Mouse (Mus musculus): ENCODE measurements at regions not wholly inside any gene's neighbourhood (a gene's known extent, or its start where the extent isn't known, plus 50 kb on each side); places are given as distances from the start of the nearest gene placed in this dataset.

DNA sequence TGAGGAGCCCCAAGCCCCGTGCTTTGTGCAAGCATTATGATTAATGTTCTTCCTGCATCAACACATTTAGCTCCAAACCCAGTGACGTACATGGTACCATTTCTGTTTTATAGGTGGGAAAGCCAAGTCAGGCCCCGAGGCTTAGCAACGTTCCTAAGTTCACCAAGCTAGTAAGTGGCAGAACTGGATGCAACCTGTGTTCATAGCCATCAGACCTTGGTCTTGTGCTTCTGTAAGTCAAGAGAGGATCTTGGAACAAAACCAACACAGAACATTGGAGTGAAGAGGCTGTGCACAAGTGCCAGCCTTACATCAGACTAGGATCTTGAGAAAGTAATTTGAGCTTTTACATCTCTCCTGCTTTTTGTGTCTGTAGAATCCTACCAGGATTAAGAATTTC is 71.3 kb downstream of the Cdc7 start:
- no peak for TF ChIP-seq CTCF (IDR thresholded peaks at IDR 0.05)
- peak overlapping the region; percentile 48 for H3K27ac ChIP-seq
- no peak for DNase-seq
- intact Hi-C loops (cut with DNase I): no loop called here
- no peak overlapping the region for H3K4me3 ChIP-seq

DNA sequence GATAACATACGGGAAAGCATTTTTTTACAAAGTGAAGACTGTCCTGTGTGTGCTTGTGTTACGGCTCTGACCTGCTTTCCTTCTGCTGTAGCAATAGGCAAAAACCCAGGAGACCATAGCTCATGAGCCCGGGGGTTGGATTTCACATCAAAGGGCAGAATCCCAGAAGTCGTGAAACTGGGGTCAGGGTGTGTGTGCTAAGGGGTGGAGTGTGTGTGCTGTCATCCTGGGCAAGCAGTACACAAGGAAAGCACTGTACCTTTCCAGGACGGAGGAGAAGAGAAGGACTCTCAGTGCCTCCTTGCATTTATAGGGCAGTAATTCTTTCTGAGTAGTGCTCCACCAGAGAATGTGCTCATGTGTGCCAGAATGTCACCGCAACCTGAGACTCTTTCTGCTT is 71.7 kb downstream of the Cdc7 start:
- DNase-seq: peak; percentile 53
- no peak overlapping the region for H3K4me3 ChIP-seq
- H3K27ac ChIP-seq: peak overlapping the region; percentile 48
- intact Hi-C loops (cut with DNase I): no loop called here
- TF ChIP-seq CTCF (IDR thresholded peaks at IDR 0.05): no peak

- TF ChIP-seq CTCF (IDR thresholded peaks at IDR 0.05): no peak
- no peak for DNase-seq
- Histone ChIP-seq H3K4me3 (no peak overlapping the region), H3K27ac (peak overlapping the region; percentile 48)
- intact Hi-C loops (cut with DNase I): no loop called here
Observed at GRCm38 (mm10) chr5:107036475-107036874, 72.4 kb downstream of the Cdc7 start.

DNA sequence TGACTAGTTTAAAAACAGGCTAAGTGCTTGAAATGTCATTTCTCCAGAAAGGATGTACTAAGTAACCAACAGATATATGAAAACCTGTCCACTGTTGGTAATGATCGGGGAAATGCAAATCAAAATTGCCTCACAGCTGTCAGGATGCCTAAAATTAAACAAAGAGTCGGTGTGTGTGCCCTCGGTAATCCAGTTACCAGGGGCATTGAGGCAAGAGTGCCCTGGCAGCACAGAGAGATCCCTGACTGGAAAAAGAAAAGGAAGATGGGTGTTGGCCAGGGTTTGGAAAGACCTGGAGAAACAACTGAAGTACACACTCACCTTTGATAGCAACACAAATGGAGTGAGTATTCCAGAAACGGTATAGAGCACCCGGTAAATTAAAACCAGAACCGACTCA is 73.0 kb downstream of the Cdc7 start:
- intact Hi-C loops (cut with DNase I): no loop called here
- Histone ChIP-seq H3K4me3 (no peak overlapping the region), H3K27ac (no peak overlapping the region)
- no peak for DNase-seq
- no peak for TF ChIP-seq CTCF (IDR thresholded peaks at IDR 0.05)

GRCm38 (mm10) chr5:107039340-107039739 is 75.2 kb downstream of the Cdc7 start:
- DNase-seq: no peak
- intact Hi-C loops (cut with DNase I): no loop called here
- Histone ChIP-seq H3K4me3 (no peak overlapping the region), H3K27ac (no peak overlapping the region)
- TF ChIP-seq CTCF (IDR thresholded peaks at IDR 0.05): no peak

DNA sequence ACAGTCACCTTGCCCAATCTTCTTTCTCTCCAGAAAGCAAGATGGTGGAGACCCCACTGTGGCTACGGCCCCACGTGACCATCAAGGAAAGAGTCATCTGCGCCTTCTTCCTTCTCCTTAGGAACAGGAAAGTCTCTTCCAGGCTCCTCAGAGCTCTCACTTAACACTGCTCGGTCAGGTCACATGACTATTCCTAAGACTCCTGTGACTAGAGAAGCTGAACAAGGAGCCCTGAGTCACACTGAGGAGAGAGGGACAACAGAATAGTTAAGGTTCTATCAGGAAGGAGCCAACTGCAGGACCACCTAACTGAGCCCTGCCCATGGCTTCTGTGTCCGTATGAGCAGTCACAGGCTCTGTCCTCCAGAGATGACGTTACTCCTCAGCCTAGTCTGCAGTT is 75.8 kb downstream of the Cdc7 start:
- no peak for TF ChIP-seq CTCF (IDR thresholded peaks at IDR 0.05)
- DNase-seq: no peak
- no peak overlapping the region for H3K4me3 ChIP-seq
- H3K27ac ChIP-seq: peak overlapping the region; percentile 74
- intact Hi-C loops (cut with DNase I): no loop called here

GRCm38 (mm10) chr5:107040489-107040888 is 76.4 kb downstream of the Cdc7 start:
- no peak for DNase-seq
- intact Hi-C loops (cut with DNase I): no loop called here
- no peak for TF ChIP-seq CTCF (IDR thresholded peaks at IDR 0.05)
- H3K27ac ChIP-seq: peak overlapping the region; percentile 74
- no peak overlapping the region for H3K4me3 ChIP-seq

DNA sequence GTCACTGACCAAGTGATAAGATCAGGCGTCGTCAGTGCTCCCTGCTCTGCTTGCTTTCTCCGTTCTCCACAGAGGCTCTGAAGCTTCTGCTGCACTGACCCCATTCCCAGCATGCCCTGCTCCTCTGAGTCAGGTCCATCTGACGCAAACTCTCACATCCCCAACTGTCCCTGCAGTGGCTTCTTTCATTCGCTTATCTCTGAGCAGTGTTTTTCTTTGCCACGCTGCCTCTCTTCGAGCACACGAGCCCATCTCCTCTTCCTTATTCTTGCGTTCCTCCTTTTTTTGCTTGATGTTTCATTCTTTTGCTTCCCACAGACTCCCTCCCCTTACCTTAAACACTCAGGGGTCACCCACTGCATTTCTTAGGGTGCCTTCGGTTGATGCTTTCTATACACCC is 81.0 kb downstream of the Cdc7 start:
- TF ChIP-seq CTCF (IDR thresholded peaks at IDR 0.05): no peak
- no peak for DNase-seq
- Histone ChIP-seq H3K4me3 (no peak overlapping the region), H3K27ac (no peak overlapping the region)
- intact Hi-C loops (cut with DNase I): no loop called here

DNA sequence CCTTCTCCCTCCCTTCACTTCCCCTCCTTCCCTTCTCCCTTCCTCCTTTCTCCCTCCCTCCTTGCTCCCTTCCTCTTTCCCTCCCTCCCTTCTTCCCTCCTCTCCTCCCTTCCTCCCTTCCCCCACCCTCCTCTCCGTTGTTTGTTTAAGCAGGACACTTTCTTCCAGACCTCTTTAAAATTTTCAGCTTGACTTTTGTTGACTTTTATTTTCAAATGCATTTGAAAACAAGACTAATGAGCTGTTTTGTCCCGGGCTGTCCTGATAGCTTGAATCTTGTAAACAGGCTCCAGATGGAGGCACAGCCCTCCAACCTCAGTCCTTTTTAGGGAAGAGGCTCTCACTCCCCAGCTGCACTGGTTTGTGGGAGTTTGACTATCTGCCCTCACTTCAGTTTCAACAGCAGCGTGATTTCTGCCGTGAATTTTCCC is 82.4 kb downstream of the Cdc7 start:
- Histone ChIP-seq H3K4me3 (no peak overlapping the region), H3K27ac (peak overlapping the region; percentile 74)
- no peak for DNase-seq
- TF ChIP-seq CTCF (IDR thresholded peaks at IDR 0.05): no peak
- intact Hi-C loops (cut with DNase I): no loop called here

DNA sequence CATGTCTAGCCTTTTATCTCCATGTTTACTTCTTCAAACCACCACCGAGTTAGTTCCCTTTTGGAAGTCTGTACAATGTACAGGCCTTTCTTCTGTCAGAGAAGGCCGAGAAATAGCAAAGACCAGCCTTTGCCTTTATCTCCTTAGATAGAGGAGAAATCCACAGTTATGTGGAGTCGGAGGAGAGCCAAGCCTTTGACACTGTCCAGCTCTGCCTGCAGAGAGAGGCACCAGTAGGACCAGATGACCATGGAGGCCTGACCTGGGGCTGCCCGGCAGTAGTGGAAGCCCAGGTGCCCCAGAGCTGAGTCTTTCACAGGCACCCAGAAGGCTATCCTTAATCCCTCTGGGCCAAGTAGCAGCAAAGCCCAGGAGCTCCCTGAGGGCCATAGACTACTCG is 84.5 kb downstream of the Cdc7 start:
- intact Hi-C loops (cut with DNase I): no loop called here
- TF ChIP-seq CTCF (IDR thresholded peaks at IDR 0.05): no peak
- H3K4me3 ChIP-seq: no peak overlapping the region
- no peak overlapping the region for H3K27ac ChIP-seq
- DNase-seq: no peak

- intact Hi-C loops (cut with DNase I): no loop called here
- no peak overlapping the region for H3K27ac ChIP-seq
- no peak overlapping the region for H3K4me3 ChIP-seq
- no peak for DNase-seq
- TF ChIP-seq CTCF (IDR thresholded peaks at IDR 0.05): no peak
Observed at GRCm38 (mm10) chr5:107050076-107050475, 86.0 kb downstream of the Cdc7 start.

- H3K27ac ChIP-seq: no peak overlapping the region
- no peak for TF ChIP-seq CTCF (IDR thresholded peaks at IDR 0.05)
- no peak overlapping the region for H3K4me3 ChIP-seq
- intact Hi-C loops (cut with DNase I): no loop called here
- DNase-seq: no peak
Observed at GRCm38 (mm10) chr5:107051868-107052267, 87.7 kb downstream of the Cdc7 start.

DNA sequence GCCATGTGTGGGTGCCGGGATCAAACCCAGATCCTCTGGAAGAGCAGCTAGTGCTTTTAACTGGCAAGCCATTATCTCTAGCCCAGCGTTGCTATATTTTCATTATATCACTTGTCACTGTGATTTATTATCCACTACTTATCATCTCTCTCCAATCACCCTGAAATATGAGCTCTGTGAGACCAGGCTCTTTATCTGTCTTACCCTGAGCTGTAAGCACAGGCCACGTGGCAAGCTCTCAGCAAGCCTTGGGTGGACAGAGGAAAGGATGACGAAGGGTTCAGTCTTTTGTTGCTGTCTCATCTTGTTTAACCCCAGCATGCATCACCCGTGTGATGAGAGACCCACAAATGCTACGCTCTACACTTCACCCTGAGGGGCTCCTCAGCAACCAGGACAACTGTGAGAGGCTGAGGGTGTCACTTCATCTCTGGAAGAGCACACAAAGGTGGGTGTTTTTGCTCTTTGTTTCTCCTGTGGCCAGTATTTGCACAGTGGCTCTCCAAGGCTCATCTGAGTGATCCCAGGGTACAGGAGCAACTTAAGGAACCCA is 90.9 kb downstream of the Cdc7 start:
- H3K4me3 ChIP-seq: no peak overlapping the region
- DNase-seq: no peak
- H3K27ac ChIP-seq: no peak overlapping the region
- no peak for TF ChIP-seq CTCF (IDR thresholded peaks at IDR 0.05)
- intact Hi-C loops (cut with DNase I): no loop called here

- H3K27ac ChIP-seq: no peak overlapping the region
- TF ChIP-seq CTCF (IDR thresholded peaks at IDR 0.05): no peak
- H3K4me3 ChIP-seq: no peak overlapping the region
- intact Hi-C loops (cut with DNase I): no loop called here
- no peak for DNase-seq
Observed at GRCm38 (mm10) chr5:107055455-107055854, 91.3 kb downstream of the Cdc7 start.

Data from gastrocnemius, adult 2 months (tissue).